Mouse (Mus musculus): ENCODE data around the gene Tenm2.

Tenm2 gene

GRCm38 (mm10) chr11:37079403-37079802 is 156.4 kb downstream of the Tenm2 start:
- no peak for DNase-seq (ENCODE audit: low spot score)

DNA sequence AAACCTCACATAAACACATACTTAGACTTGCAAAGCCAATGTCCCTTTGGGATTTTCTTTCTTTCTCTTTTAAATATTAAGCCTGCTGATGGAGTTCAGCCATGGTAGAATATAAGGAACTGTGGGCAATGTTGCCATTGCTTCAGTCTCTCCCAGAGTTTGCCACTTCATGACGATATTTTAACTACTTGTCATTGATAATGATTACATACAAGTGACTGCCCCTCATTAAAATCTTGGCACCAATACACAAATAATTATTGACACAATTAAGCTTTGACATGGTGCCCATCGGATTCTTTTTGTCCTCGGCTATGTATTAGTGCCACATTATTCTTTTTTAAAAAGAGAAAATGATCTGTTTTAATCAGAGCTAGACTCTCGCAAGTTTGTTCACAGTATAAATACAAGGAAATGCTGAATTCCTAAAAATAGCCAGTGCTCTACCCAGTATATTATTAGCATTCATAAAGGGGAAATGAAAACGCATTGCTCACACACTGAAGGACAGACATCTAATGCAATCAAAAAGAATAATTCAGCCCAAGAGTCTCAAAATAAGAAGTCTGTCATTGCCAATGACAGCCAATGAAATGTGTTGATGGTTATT is 158.7 kb downstream of the Tenm2 start:
- no peak for DNase-seq (ENCODE audit: low spot score)

DNA sequence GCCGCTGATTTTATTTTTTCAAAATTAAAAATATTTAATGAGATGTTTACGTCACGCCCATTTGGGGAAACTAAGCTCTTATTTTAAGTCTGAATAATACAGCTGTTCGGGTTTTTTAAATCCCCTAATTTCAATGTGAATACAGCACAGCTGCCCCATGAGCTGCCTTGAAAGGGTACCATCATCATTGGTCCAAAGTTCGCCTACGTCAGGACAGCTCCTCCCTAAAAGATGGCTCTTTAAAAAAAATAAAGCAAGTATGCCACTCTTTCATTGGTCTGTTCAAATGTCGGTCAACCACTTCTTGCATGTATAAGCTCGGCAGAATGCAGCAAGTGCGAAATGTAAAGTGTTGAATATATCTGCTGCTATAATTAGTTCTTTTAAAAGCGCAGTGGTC is 160.4 kb downstream of the Tenm2 start:
- no peak for DNase-seq (ENCODE audit: low spot score)

GRCm38 (mm10) chr11:37065459-37065858 is 170.3 kb downstream of the Tenm2 start:
- no peak for DNase-seq (ENCODE audit: low spot score)

- no peak for DNase-seq (ENCODE audit: low spot score)
Observed at GRCm38 (mm10) chr11:37046671-37047070, 189.1 kb downstream of the Tenm2 start.

DNA sequence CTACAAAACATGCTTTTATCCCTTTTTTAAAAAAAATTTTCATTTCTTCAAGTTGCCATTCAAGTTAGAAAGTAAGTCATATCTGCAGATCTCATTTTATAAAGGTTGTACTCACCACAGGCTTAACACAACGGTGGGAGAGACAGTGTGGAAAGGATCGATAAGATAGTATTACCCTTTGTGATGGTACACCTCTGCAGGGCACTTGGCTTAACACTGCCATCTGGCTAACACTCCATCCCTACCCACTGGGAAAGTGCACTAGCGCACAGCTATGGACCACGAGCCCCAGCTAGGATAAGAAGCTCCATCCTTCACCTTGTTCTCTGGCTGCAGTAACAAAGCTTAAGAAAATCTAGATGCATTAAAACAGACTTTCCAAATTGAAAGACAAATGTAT is 194.5 kb downstream of the Tenm2 start:
- DNase-seq (ENCODE audit: low spot score), result no peak

DNA sequence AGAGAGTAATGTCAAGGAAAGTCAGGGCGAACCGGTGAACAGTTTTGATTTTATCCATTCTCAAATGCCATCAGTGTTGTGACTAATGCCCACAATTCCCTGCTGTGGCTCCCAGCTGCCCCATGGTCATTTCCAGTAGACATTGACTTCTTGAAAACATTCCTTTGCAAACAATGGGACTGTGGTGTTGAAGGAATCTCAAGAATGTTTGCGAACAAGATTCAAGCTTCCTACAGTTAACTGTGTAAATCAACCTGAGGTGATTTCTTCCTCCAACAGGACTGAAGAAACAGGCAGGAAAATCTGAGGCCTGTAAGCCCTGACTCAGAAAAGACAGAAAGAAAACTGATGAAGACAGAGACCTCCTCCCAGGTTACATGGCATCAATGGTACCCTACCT is 196.5 kb downstream of the Tenm2 start:
- no peak for DNase-seq (ENCODE audit: low spot score)

- DNase-seq (ENCODE audit: low spot score), result no peak
Observed at GRCm38 (mm10) chr11:37031305-37032055, 204.3 kb downstream of the Tenm2 start.

- no peak for DNase-seq (ENCODE audit: low spot score)
Observed at GRCm38 (mm10) chr11:37011900-37012299, 223.9 kb downstream of the Tenm2 start.

DNA sequence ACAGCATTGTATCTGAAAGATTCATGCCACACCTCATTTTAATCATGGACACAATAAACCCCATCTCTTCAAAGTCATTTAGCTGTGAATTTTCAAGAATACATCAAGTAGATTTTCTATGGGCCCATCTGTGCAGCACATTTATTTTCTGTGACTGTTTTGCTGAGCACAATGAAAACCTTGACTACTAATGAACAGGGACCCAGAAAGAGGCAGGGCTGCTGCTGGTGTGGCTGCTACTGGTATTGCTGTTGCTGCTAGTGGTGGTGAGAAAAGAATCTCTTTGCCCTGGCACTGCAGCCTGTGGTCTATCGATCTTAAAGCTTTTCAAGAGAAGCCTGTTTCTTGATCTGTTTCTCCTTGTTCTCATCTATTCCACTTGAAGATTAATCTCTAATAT is 226.5 kb downstream of the Tenm2 start:
- no peak for DNase-seq (ENCODE audit: low spot score)

DNA sequence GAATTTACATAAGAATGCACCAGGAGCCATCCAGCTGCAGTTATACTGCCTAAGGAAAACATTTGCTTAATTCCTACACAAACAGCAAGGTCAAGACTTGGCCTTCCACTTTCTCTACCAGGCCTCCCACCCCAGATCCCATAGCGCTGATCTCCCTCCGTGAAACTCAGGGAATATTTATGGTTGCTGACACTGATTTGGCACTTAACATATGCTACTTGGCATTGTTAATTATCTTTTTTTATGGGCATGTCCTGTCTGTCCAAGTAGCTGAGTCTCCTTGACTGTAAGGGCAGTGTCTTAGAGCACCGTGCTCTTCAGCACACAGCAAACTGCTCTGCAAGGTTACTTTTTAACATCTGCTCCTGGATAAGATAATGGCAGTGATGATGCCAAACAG is 238.1 kb downstream of the Tenm2 start:
- DNase-seq (ENCODE audit: low spot score), result no peak

GRCm38 (mm10) chr11:36990895-36991294 is 244.9 kb downstream of the Tenm2 start:
- DNase-seq (ENCODE audit: low spot score), result no peak

GRCm38 (mm10) chr11:36988776-36989565 is 246.8 kb downstream of the Tenm2 start:
- no peak for DNase-seq (ENCODE audit: low spot score)

- no peak for DNase-seq (ENCODE audit: low spot score)
Observed at GRCm38 (mm10) chr11:36974142-36974541, 261.6 kb downstream of the Tenm2 start.

- no peak for DNase-seq (ENCODE audit: low spot score)
Observed at GRCm38 (mm10) chr11:36958102-36958501, 277.7 kb downstream of the Tenm2 start.

- no peak for DNase-seq (ENCODE audit: low spot score)
Observed at GRCm38 (mm10) chr11:36941429-36941828, 294.3 kb downstream of the Tenm2 start.

GRCm38 (mm10) chr11:36940557-36941110 is 295.1 kb downstream of the Tenm2 start:
- no peak for DNase-seq (ENCODE audit: low spot score)

- no peak for DNase-seq (ENCODE audit: low spot score)
Observed at GRCm38 (mm10) chr11:36929817-36930216, 305.9 kb downstream of the Tenm2 start.

- DNase-seq (ENCODE audit: low spot score), result no peak
Observed at GRCm38 (mm10) chr11:36926705-36927406, 308.9 kb downstream of the Tenm2 start.

- no peak for DNase-seq (ENCODE audit: low spot score)
Observed at GRCm38 (mm10) chr11:36919301-36919700, 316.5 kb downstream of the Tenm2 start.

- no peak for DNase-seq (ENCODE audit: low spot score)
Observed at GRCm38 (mm10) chr11:36911406-36911805, 324.4 kb downstream of the Tenm2 start.

DNA sequence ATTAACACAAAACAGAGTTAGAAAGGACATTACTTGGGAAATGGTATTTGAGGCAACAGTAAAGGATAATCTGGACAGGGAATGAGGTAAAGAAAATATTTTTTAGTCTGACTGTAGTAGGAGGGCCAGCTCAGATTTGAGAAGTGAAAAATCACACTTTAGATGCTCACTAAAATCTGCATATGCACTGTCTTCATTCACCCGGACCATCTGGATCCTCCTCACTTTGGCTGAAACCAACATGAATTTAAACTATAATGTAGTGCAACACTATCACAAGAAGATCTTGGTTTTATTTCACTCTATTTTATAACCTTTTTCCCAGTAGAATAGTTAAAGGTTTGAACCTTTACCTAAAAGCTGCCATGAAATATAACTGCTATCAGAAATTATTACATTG is 326.7 kb downstream of the Tenm2 start:
- DNase-seq (ENCODE audit: low spot score), result no peak
